In the genomic region with DNA sequence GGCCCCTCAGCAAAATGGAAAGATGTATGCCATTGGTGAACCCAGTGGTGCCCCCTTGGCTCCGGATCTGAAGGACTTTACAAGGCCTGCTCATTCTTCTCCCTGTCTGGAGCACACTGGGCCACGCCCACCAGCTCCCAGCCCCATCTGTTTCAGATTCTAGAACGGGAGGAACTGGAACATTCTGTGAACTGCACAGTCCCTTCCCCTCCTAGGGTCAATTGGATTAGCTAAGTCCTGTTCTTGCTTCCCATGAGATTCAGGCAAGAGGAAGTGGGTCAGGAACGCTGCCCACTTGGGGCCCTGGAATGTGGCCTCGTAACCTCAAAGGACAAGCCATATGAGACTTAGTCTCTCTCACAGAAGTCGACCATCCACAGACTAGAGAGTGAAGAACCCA, we compare ENCODE assay signal across 9 mouse cellular contexts. TPM values are rescaled to one million over a fixed set of nuclear protein-coding genes. Genes with fewer than 3 reads are reported as not detected.
DNase-seq lines count a peak whose midpoint lies in the region.
"Had no signal": no experiment of that assay in that cellular context is flagged by ENCODE, and none has a peak within 500 bp of the region (broad histone marks: within the 10 kb centered on the region; RNA-seq: fewer than 3 reads in every experiment).

No protein-coding gene starts in this region.

- DNase-seq in heart, adult 18-20 months: peak; percentile 82 to 92
- no peak for DNase-seq in heart, postnatal 4 days
- DNase-seq in gastrocnemius, adult 8-10 months (ENCODE audit: low spot score in 2 of 2): peak; percentile 55 to 65
- DNase-seq in heart, postnatal 36 days: peak; percentile 69 to 73
- DNase-seq in lung, postnatal 4 days: peak; percentile 51 to 75
- no peak for DNase-seq in ovary, postnatal 10 days (ENCODE audit: low spot score)
- no peak for DNase-seq in left cerebral cortex, postnatal 25 days (ENCODE audit: low spot score in 2 of 2)
- DNase-seq in ovary, postnatal 36 days (ENCODE audit: low spot score): no peak
- DNase-seq: cerebellum, adult 18-20 months had no signal

- intact Hi-C loops in heart, postnatal 36 days (cut with DNase I): no loop called here
- intact Hi-C loops in left cerebral cortex, postnatal 25 days (cut with DNase I): no loop called here

RNA-seq across cellular contexts. Expression of a gene that starts 41.8 kb away (rescaled TPM):
- 100 to 1,000 TPM; 127 to 140 TPM for total RNA-seq in heart, adult 18-20 months (2021)
- total RNA-seq in heart, postnatal 4 days (2021): 100 to 1,000 TPM; 558 to 588 TPM
- 10 to 100 TPM; 17.8 to 38.4 (median 26.0) TPM for total RNA-seq in gastrocnemius, adult 8-10 months (2022)
- total RNA-seq in heart, postnatal 36 days (2021): 100 to 1,000 TPM; 228 to 282 TPM
- 10 to 100 TPM; 47.5 to 52.4 TPM for total RNA-seq in left cerebral cortex, postnatal 25 days (2021)

RNA-seq across cellular contexts. Expression of a gene that starts 41.8 kb away (rescaled TPM):
- 100 to 1,000 TPM; 217 to 274 TPM for total RNA-seq in heart, adult 18-20 months (2021)
- total RNA-seq in heart, postnatal 4 days (2021): 1,000 to 10,000 TPM; 1,026 to 1,084 TPM
- total RNA-seq in gastrocnemius, adult 8-10 months (2022): 10 to 100 TPM; 27.4 to 61.7 (median 46.3) TPM
- 100 to 1,000 TPM; 371 to 526 TPM for total RNA-seq in heart, postnatal 36 days (2021)
- total RNA-seq in left cerebral cortex, postnatal 25 days (2021): 10 to 100 TPM; 55.5 to 63.1 TPM

Comparison
In these comparisons a context has a peak if more than half of its experiments do, and no peak if none do; other contexts are left out.
1. DNase-seq: peak in heart, adult 18-20 months (2 of 2), gastrocnemius, adult 8-10 months (2 of 2), heart, postnatal 36 days (2 of 2) and lung, postnatal 4 days (2 of 2); none in heart, postnatal 4 days (single experiment), ovary, postnatal 10 days (single experiment), left cerebral cortex, postnatal 25 days (0 of 2) and ovary, postnatal 36 days (single experiment).